Mouse (Mus musculus) embryo, embryonic 9.5 days (tissue): ENCODE data around the gene Pogk.

Experiments used
- DNase-seq: peaks from one replicate; pipeline ENCODE4 v3.0.0-alpha.2; 2017; ENCODE audit errors: extremely low spot score

The Pogk gene

DNA sequence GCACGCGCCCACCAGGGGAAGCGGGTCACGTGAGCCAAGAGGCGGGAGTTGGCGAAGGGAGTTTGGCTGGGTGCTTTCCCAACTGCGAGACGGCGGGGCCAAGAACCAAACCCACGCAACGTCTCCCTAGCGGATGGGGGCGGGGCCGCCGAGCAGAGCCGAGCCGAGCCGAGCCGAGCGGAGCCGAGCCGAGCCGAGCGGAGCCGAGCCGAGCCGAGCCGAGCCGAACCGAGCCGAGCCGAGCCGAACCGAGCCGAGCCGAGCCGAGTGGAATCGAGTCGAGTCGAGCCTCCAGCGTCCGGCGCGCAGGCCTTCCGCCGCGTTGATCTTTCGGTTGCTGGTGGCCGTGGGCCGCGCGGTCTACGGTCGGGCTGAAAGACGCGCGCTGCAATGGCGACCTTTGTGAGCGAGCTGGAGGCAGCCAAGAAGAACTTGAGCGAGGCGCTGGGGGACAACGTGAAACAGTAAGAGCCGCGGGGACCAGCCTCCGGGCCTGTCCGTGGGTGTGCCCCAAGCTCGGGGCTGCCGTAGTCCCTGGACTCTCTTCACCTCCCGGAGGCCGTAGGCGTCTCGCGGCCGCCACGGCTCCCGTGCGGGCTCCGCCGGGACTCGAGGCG, 30.5 kb downstream of the Pogk start, which contains the start of gene Tada1:
Tada1 (plus strand) TSS at position 85 of the 617 bp plus-strand sequence.
- peak; percentile 96 for DNase-seq

DNA sequence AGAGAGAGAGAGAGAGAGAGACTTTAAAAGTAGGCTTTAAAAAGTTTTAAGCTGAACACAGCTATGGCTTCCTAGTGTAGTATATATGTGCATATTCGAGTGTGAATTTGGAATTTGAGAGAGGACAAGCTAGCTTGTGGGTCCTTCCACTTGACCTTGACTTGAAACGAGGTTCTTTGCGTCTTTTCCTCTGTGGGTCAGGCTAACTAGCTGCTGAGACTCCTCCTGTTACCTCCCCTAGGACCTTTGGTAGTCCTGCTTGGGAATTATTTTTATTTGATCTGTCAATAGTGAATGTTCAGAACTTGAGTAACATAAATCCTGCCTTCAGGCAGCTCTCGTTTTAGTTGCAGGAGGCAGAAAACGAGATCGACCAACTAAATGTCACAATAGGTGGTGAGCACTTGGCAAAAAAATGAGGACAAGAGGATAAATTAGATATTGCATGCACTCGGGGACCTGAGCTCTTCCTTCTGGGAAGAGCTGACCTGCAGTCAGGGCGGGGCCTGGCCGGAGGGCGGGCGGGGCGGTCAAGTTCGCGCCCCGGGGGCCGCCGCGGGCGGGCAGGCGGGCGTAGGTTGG, 31.1 kb downstream of the Pogk start:
- no peak for DNase-seq

DNA sequence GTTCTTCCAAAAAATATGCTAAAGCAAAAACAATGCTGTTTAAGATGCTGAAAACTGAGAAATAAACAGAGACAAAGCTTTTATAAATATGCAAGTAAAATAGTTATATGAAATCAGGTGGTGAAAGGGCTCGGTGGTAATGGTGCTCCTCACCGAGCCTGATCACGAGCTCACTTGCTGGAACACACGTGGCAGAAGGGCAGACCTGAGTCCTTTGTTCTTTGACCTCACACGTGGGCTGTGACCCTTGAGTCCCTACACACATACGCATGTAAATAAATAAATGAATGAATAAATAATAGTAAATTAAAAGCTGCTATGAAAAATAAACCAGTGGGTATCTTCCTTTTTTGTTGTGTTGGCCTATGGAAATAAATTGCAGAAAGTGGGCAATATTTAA, 32.5 kb downstream of the Pogk start:
- DNase-seq = no peak

DNA sequence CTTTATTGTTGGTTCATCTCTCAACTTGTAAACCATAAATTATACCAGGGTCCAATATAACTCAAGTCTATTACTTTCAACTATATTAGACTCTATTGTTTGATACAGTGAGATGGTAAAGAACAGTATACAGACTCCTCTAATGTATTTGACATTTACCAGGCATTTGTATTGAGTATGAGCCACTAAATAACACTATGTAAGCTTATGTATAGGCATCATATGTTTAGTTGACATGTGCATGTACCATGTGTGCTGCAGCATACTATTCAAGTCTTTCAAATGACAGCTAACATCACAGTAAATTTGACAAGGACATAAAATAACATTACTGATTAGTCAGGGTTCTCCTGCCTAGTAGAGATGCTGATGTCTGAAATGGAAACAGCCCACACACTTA, 46.5 kb downstream of the Pogk start:
- DNase-seq = no peak

GRCm38 (mm10) chr1:166362659-166363058, 47.0 kb downstream of the Pogk start:
- no peak for DNase-seq

DNA sequence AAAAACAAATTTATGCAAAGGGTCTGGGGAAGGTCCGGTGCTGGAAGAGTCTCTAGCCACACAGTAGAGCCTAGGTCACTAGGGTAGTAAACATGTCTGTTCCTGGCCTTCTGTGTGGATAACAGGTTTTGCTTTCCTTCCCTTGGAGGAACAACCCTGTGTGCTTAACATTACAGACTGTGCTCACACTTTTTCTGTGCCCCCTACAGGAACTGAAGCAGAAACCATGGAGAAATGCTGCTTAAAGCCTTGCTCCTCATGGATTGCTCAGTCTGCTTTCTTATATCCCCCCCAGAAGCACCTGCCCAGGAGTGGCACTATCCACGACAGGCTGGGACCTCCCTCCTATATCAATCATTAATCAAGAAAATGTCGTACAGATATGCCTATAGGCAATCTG, 47.8 kb downstream of the Pogk start:
- no peak for DNase-seq

GRCm38 (mm10) chr1:166360896-166361295, 48.8 kb downstream of the Pogk start:
- DNase-seq = no peak

GRCm38 (mm10) chr1:166360157-166360855, 49.4 kb downstream of the Pogk start:
- DNase-seq = peak; percentile 74

- DNase-seq = no peak
Measured at GRCm38 (mm10) chr1:166349751-166350150, 59.9 kb downstream of the Pogk start.

- no peak for DNase-seq
Measured at GRCm38 (mm10) chr1:166349341-166349740, 60.3 kb downstream of the Pogk start.

DNA sequence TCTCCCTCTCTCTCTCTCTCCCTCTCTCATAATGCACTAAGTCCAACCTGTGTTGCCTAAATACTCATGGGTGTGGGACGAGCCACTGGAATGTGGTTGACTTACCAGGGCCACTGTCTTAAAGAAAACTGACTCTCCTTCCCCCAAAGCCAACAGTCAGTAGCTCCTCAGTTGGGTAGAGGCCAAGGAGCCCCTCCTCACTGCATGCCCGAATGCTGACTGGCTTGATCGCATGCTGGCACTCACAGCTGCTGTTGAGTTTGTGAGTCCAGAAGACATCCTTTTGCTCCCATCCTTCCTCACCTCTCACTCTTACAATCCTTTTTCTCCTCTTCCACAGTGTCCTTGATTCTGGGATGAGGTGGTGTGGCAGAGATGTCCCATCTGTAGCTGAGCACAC, 62.8 kb downstream of the Pogk start:
- no peak for DNase-seq

DNA sequence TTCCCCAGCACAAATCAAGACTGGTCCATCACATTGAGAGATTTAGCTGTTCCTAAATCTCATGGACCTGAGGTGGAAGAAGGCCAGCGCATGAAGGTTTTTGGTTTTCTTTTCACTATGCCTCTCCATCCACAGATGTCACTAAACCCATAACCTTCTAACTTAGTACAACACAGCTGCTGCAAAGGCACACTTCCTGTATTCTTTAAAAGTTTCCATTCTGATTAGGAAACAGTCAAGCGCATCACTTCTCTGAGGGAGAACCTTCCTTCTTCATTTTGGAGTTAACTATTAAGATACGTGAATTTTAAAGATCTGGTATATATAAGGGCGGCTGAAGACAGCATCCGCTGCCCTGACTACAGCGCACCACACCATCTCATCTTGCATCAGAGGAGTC, 64.1 kb downstream of the Pogk start:
- no peak for DNase-seq

DNA sequence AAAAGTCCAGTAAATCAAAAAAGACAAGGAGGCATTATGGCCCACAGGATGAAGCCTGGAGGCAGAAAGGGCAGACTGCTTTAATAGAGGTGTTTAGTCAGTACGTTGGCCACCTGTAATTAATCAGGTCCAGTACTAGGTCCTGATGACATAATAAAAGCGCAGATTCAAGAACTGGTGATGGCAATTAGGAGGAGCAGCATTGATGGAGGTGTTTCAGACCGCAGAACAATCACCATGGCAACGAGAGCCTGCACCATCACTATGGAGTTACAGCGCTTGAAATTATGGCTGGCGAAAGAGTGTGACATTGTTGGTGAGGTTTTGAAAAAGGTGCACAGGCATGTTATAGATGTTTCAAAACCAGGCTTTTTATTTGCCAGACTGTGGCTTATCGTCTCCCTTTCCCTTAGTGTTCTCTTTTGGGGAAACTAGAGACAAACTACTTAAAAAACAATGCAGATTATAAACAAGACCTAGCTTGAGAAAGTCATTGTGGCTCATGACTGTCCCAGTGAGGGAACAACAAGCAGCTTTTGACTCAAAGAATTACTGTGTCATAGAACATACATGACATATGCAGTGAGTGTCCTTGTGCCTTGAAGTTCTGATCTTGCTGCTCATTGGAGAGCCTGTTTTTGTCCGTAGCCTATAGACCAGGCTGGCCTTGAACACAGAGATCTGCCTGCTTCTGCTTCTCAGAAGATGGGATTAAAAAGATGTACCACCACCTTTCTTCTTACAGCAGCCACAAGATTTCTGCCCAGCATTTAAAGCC, 65.2 kb downstream of the Pogk start:
- DNase-seq = no peak

DNA sequence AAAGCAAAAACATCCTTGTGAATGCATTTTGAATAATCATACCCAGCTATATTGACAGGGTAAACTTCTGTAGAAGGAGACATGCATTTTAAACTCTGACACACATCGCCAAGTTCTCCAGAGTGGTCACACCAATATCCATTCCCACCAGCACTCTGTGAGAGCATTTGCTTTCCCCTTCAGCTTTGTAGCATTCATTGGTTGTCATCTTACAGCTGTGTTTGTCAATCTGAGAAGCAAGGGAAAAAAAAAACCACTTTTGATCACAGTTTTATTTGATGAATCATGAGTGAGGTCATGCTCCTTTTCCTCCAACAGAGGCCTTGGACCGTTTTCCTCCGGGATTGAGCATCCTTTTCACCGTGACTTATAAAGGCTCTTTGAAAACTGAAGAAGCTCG, 66.1 kb downstream of the Pogk start:
- no peak for DNase-seq

- no peak for DNase-seq
Measured at GRCm38 (mm10) chr1:166342539-166342938, 67.1 kb downstream of the Pogk start.

DNA sequence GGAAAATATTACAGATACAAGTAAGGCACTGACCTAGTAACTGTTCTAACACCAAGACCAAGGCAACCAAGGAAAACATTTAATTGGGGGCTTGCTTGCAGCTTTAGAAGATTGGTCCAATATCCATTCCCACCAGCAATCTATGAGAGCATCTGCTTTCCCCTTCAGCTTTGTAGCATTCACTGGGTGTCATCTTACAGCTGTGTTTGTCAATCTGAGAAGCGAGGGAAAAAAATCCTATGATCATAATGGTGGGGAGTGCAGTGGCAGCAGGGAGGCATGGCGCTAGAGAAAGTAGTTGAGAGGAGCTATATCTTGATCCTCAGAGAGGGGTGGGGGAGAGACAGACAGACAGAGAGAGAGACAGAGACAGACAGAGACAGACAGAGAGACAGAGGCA, 67.6 kb downstream of the Pogk start:
- no peak for DNase-seq

DNA sequence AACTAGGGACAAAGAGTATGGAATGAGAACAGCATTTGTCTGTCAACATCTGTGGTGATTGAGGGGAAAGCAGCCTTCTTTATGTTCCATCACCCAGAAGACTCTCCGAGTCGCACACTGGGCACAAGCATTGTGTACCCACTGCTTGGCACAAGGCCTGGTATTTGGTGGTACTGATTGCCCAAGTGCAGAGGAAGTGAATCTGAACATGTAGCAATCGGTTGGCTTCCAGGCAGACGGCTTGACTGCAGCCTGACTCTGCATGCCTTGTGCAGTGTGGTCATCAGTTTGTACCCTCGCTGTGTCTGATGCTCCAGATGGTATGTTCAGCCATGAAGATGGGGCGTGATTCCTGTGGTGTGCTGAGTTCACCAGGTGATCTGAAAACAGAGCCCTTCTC, 70.6 kb downstream of the Pogk start:
- no peak for DNase-seq
